ENCODE assay signal across 16 mouse cellular contexts in genomic region chr2:24970386-24970785, GRCm38 (mm10).
"Had no signal": no experiment of that assay in that cellular context is flagged by ENCODE, and none has a peak within 500 bp of the region (broad histone marks: within the 10 kb centered on the region; RNA-seq: fewer than 3 reads in every experiment).

No protein-coding gene starts in this region.

- H3K4me2 ChIP-seq: lung, embryonic 15.5 days; midbrain, embryonic 11.5 days; midbrain, embryonic 13.5 days; midbrain, embryonic 15.5 days; neural tube, embryonic 12.5 days had no signal

- DNase-seq: liver, postnatal 0 days; lung, adult 2 months; lung, postnatal 14 days; lung, postnatal 36 days; right cerebral cortex, postnatal 14 days; spleen, adult 18-20 months; thymus, adult 18-20 months; thymus, postnatal 14 days; thymus, postnatal 36 days had no signal

- H3K9me3 ChIP-seq: lung, embryonic 15.5 days; megakaryocyte, embryonic 14.5 days; midbrain, embryonic 13.5 days; midbrain, embryonic 15.5 days; neural tube, embryonic 12.5 days had no signal

- H3K9ac ChIP-seq: liver, postnatal 0 days; lung, embryonic 15.5 days; midbrain, embryonic 13.5 days; midbrain, embryonic 15.5 days; neural tube, embryonic 12.5 days had no signal

- H3K4me3 ChIP-seq: lung, embryonic 15.5 days; megakaryocyte, embryonic 14.5 days; midbrain, embryonic 13.5 days; midbrain, embryonic 15.5 days; neural tube, embryonic 12.5 days had no signal

- ATAC-seq: liver, postnatal 0 days; lung, postnatal 0 days; midbrain, embryonic 13.5 days; midbrain, embryonic 15.5 days had no signal

- H3K27me3 ChIP-seq: lung, embryonic 15.5 days; megakaryocyte, embryonic 14.5 days; midbrain, embryonic 13.5 days; midbrain, embryonic 15.5 days; neural tube, embryonic 12.5 days had no signal

- H3K27ac ChIP-seq: lung, embryonic 15.5 days; midbrain, embryonic 13.5 days; midbrain, embryonic 15.5 days; neural tube, embryonic 12.5 days had no signal
